Mouse (Mus musculus) skeletal muscle tissue, adult 2 months (tissue): Measurements from ENCODE around the gene Foxq1.

ENCODE experiments used
- DNase-seq: peaks from one replicate; pipeline ENCODE4 v3.0.0-alpha.2; 2012; ENCODE audit warnings: low read depth, low spot score

The Foxq1 gene

DNA sequence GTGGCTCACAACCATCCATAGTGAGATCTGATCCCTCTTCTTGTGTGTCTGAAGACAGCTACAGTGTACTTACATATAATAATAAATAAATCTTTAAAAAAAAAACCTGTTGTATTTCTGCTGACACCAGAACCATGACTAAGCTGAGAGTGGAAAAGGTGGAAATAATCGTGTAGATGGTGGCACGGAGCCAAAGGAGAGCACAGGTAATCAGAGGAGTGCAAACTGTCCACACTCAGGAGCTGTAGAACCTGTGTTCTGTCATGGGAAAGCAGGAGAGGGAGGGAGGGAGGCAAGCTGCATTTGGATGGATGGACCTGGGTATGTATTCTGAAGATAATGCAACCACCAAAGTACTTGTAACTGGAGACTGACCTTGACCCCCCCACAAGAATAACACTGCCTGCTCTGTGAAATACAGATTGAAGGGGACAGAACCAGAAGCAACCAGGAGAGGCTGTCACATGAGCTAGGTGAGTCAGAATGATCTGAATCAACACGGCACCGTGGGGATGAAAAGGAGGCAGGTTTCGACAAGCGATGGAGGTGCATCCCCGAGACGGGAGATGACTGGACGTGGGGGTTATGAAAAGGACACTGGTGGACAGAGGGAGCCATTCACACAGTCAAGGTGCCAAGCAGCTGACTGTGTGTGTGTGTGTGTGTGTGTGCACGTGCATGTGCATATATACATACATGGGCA lies 17.0 kb downstream of the Foxq1 start:
- DNase-seq = no peak

DNA sequence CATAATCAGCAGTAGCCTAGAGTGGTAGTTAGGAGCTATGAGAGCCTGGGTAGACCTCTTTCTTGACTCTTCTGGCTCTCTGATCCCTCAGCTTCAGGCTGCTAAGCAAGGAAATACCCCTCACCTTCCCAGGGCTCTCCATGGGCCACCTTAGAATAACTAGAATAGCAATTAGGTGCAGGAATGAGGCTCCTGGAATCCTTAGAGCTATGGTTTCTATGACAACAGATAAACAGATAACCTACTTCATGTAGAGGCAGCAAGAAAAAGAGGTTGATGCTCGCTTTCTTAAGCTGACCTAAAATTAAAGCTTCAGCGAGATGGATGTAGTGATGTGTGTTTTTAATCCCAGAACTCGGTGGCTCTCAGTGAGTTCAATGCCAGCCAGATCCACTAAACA lies 18.7 kb downstream of the Foxq1 start:
- DNase-seq = no peak

GRCm38 (mm10) chr13:31576696-31577095 lies 20.8 kb downstream of the Foxq1 start:
- DNase-seq = no peak

DNA sequence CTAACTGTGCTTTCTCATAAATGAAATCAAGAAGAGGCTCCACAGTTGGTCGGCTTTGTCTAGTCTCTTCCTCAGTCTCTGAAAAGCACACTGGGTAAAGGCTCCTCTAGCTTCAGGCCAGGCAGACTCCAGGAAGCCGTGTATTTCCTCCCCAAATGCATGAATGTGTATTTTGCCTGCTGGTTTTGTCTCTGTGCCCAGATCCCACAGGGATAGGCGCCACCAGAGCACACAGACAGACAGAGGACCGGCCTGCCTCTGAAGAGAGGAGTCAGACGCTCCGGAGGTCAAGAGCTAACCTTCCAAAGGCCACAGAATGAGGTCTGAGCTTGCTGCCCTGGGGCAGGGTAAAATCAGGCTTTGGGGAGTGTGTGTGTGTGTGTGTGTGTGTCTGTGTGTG lies 21.6 kb downstream of the Foxq1 start:
- no peak for DNase-seq

GRCm38 (mm10) chr13:31578389-31578788 lies 22.5 kb downstream of the Foxq1 start:
- DNase-seq = no peak

- DNase-seq = no peak
Measured at GRCm38 (mm10) chr13:31579866-31580265, 23.9 kb downstream of the Foxq1 start.

DNA sequence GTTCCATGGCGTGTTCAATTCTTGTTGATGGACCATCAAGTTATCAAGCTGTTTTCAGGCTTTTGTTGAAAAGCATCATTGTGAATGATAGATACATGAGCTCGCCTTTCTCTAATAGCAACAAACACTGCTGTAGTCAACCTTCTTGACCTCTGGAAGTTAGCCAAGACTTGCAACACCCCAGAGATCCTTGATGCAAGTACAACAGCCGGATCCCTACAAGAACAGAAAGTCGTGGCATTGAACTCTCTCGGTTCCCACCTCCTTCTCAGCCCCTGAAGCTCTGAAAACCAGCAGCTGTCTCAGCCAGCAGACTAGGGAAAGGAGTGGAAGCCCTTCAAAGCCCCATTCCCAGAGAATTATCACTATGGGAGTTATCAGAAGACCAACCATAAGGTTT lies 31.4 kb downstream of the Foxq1 start:
- DNase-seq = no peak

GRCm38 (mm10) chr13:31599576-31599975 lies 43.6 kb downstream of the Foxq1 start:
- DNase-seq = peak; percentile 22

GRCm38 (mm10) chr13:31603964-31604363 lies 48.0 kb downstream of the Foxq1 start:
- DNase-seq = no peak
